Mouse (Mus musculus) heart, postnatal 10 days (tissue): ENCODE data around the gene Ccdc194. TPM values are rescaled to one million over a fixed set of nuclear protein-coding genes. Genes with fewer than 3 reads are reported as not detected.

Source experiments
- DNase-seq, 2 experiments: peaks; one replicate each; pipeline ENCODE4 v3.0.0; 2021
- intact Hi-C: fragments of 180-260 bp; cut with DNase I; formaldehyde crosslinking; loops from one replicate; pipeline ENCODE4 v1.15.1; 2025
- total RNA-seq, 2 experiments: library from RNA; stranded (reverse); gene quantifications; 2 replicates each; pipeline ENCODE4 v1.2.3; 2021

Ccdc194 gene
- total RNA-seq, 2 experiments from 2014 or later = 0.17 TPM; not detected in 1

GRCm38 (mm10) chr8:71486136-71486529 lies 39.4 kb downstream of the Ccdc194 start:
- intact Hi-C loops = loop anchor here (5.0 kb wide), 1 partner anchor 36 kb away; no protein-coding TSS in a partner anchor
- no peak for DNase-seq

GRCm38 (mm10) chr8:71485142-71486135 lies 40.1 kb downstream of the Ccdc194 start, which contains the start of gene Ano8:
Gene Ano8, minus strand, starts transcription at chr8:71485963.
- DNase-seq = peak; percentile 90 to 91
- intact Hi-C loops = loop anchor here (5.0 kb wide), 1 partner anchor 37 kb away; no protein-coding TSS in a partner anchor

- no peak for DNase-seq
- intact Hi-C loops = loop anchor here (5.0 kb wide), 1 partner anchor 38 kb away; no protein-coding TSS in a partner anchor
Measured at GRCm38 (mm10) chr8:71484736-71485135, 40.8 kb downstream of the Ccdc194 start.

- peak; percentile 56 to 64 for DNase-seq
Measured at GRCm38 (mm10) chr8:71483932-71484331, 41.6 kb downstream of the Ccdc194 start.

GRCm38 (mm10) chr8:71478943-71479342 lies 46.6 kb downstream of the Ccdc194 start:
- no peak for DNase-seq
- intact Hi-C loops = no loop called here

More at GRCm38 (mm10) chr8:71483932-71484331, 41.6 kb downstream of the Ccdc194 start:
- intact Hi-C loops = no loop called here

- peak in 1 of 2 experiments; percentile 41 for DNase-seq
- intact Hi-C loops = no loop called here
Measured at GRCm38 (mm10) chr8:71477196-71477845, 48.2 kb downstream of the Ccdc194 start.

GRCm38 (mm10) chr8:71476099-71476940 lies 49.2 kb downstream of the Ccdc194 start:
- peak; percentile 86 to 91 for DNase-seq
- intact Hi-C loops = no loop called here

- intact Hi-C loops = no loop called here
- DNase-seq = no peak
Measured at GRCm38 (mm10) chr8:71475702-71476075, 49.8 kb downstream of the Ccdc194 start.

GRCm38 (mm10) chr8:71474785-71475701 lies 50.5 kb downstream of the Ccdc194 start:
- intact Hi-C loops = no loop called here
- DNase-seq = no peak

GRCm38 (mm10) chr8:71474344-71474743 lies 51.2 kb downstream of the Ccdc194 start:
- intact Hi-C loops = no loop called here
- DNase-seq = no peak

GRCm38 (mm10) chr8:71472601-71473386 lies 52.7 kb downstream of the Ccdc194 start:
- no peak for DNase-seq
- intact Hi-C loops = no loop called here

- intact Hi-C loops = no loop called here
- DNase-seq = no peak
Measured at GRCm38 (mm10) chr8:71471861-71472260, 53.6 kb downstream of the Ccdc194 start.

GRCm38 (mm10) chr8:71470913-71471255 lies 54.6 kb downstream of the Ccdc194 start:
- intact Hi-C loops = no loop called here
- DNase-seq = no peak

GRCm38 (mm10) chr8:71470146-71470912 lies 55.2 kb downstream of the Ccdc194 start:
- no peak for DNase-seq
- intact Hi-C loops = no loop called here
